Mouse (Mus musculus): ENCODE measurements around the gene Zdhhc3. TPM values are rescaled to one million over a fixed set of nuclear protein-coding genes. Genes with fewer than 3 reads are reported as not detected.

Zdhhc3 gene
- polyA plus RNA-seq, 2 experiments = 58.1 to 63.5 TPM

GRCm38 (mm10) chr9:123099631-123100455, 13.2 kb downstream of the Zdhhc3 start:
- WGBS = 95% methylated on average over 16 of the region's 16 CpGs

GRCm38 (mm10) chr9:123090844-123091243, 22.2 kb downstream of the Zdhhc3 start:
- no peak for TF ChIP-seq POLR2A (IDR thresholded peaks at IDR 0.05; ENCODE audit: borderline replicate concordance, extremely low read depth, insufficient read depth, insufficient read length)
- DNase-seq (ENCODE audit: low spot score) (no peak), ATAC-seq (ENCODE audit: low FRiP score, low read depth) (no peak)
- no peaks in the 10 kb centered on the region for H3K27me3 ChIP-seq (ENCODE audit: control insufficient read depth, insufficient read depth, low read length)
- H3K27ac ChIP-seq (replicated peaks; ENCODE audit: low read depth, low read length) = no peak overlapping the region
- 89% methylated on average over 4 of the region's 4 CpGs for WGBS
- H3K9ac ChIP-seq (ENCODE audit: low read depth, low read length, severe bottlenecking) = no peak overlapping the region
- H3K9me3 ChIP-seq (ENCODE audit: control insufficient read depth, low read length) = no peaks in the 10 kb centered on the region
- H3K4me1 ChIP-seq (ENCODE audit: control insufficient read depth, insufficient read depth, low read length) = no peaks in the 10 kb centered on the region
- H3K36me3 ChIP-seq (ENCODE audit: control insufficient read depth, insufficient read depth, low read length) = peaks cover 66% of the 10 kb centered on the region
- no peak overlapping the region for H3K4me2 ChIP-seq (replicated peaks; ENCODE audit: low read depth, low read length, severe bottlenecking)
- H3K4me3 ChIP-seq (replicated peaks; ENCODE audit: low read length) = no peak overlapping the region

More at GRCm38 (mm10) chr9:123099631-123100455, 13.2 kb downstream of the Zdhhc3 start:
- H3K4me2 ChIP-seq (replicated peaks; ENCODE audit: low read depth, low read length, severe bottlenecking) = no peak overlapping the region
- ATAC-seq (ENCODE audit: low FRiP score, low read depth) (no peak), DNase-seq (ENCODE audit: low spot score) (no peak)
- peaks cover 63% of the 10 kb centered on the region for H3K36me3 ChIP-seq (ENCODE audit: control insufficient read depth, insufficient read depth, low read length)
- H3K4me3 ChIP-seq (replicated peaks; ENCODE audit: low read length) = no peak overlapping the region
- no peak overlapping the region for H3K9ac ChIP-seq (ENCODE audit: low read depth, low read length, severe bottlenecking)
- H3K27ac ChIP-seq (replicated peaks; ENCODE audit: low read depth, low read length) = no peak overlapping the region
- no peaks in the 10 kb centered on the region for H3K27me3 ChIP-seq (ENCODE audit: control insufficient read depth, insufficient read depth, low read length)
- H3K9me3 ChIP-seq (ENCODE audit: control insufficient read depth, low read length) = no peaks in the 10 kb centered on the region
- H3K4me1 ChIP-seq (ENCODE audit: control insufficient read depth, insufficient read depth, low read length) = no peaks in the 10 kb centered on the region
- TF ChIP-seq POLR2A (IDR thresholded peaks at IDR 0.05; ENCODE audit: borderline replicate concordance, extremely low read depth, insufficient read depth, insufficient read length) = no peak

- Histone ChIP-seq H3K27ac (replicated peaks; ENCODE audit: low read depth, low read length) (no peak overlapping the region), H3K9me3 (ENCODE audit: control insufficient read depth, low read length) (no peaks in the 10 kb centered on the region), H3K4me3 (replicated peaks; ENCODE audit: low read length) (no peak overlapping the region), H3K4me2 (replicated peaks; ENCODE audit: low read depth, low read length, severe bottlenecking) (no peak overlapping the region), H3K36me3 (ENCODE audit: control insufficient read depth, insufficient read depth, low read length) (peaks cover 84% of the 10 kb centered on the region), H3K4me1 (ENCODE audit: control insufficient read depth, insufficient read depth, low read length) (no peaks in the 10 kb centered on the region), H3K9ac (ENCODE audit: low read depth, low read length, severe bottlenecking) (no peak overlapping the region), H3K27me3 (ENCODE audit: control insufficient read depth, insufficient read depth, low read length) (no peaks in the 10 kb centered on the region)
- DNase-seq (ENCODE audit: low spot score) (no peak), ATAC-seq (ENCODE audit: low FRiP score, low read depth) (no peak)
- 76% methylated on average over 3 of the region's 3 CpGs for WGBS
- no peak for TF ChIP-seq POLR2A (IDR thresholded peaks at IDR 0.05; ENCODE audit: borderline replicate concordance, extremely low read depth, insufficient read depth, insufficient read length)
Measured at GRCm38 (mm10) chr9:123087558-123087957, 25.4 kb downstream of the Zdhhc3 start.

- no peak for TF ChIP-seq POLR2A (IDR thresholded peaks at IDR 0.05; ENCODE audit: borderline replicate concordance, extremely low read depth, insufficient read depth, insufficient read length)
- H3K9ac ChIP-seq (ENCODE audit: low read depth, low read length, severe bottlenecking) = no peak overlapping the region
- H3K27me3 ChIP-seq (ENCODE audit: control insufficient read depth, insufficient read depth, low read length) = no peaks in the 10 kb centered on the region
- peaks cover 90% of the 10 kb centered on the region for H3K36me3 ChIP-seq (ENCODE audit: control insufficient read depth, insufficient read depth, low read length)
- H3K4me1 ChIP-seq (ENCODE audit: control insufficient read depth, insufficient read depth, low read length) = no peaks in the 10 kb centered on the region
- 85% methylated on average over 1 of the region's 1 CpGs for WGBS
- DNase-seq (ENCODE audit: low spot score) (no peak), ATAC-seq (ENCODE audit: low FRiP score, low read depth) (no peak)
- H3K4me2 ChIP-seq (replicated peaks; ENCODE audit: low read depth, low read length, severe bottlenecking) = no peak overlapping the region
- no peaks in the 10 kb centered on the region for H3K9me3 ChIP-seq (ENCODE audit: control insufficient read depth, low read length)
- H3K4me3 ChIP-seq (replicated peaks; ENCODE audit: low read length) = no peak overlapping the region
- no peak overlapping the region for H3K27ac ChIP-seq (replicated peaks; ENCODE audit: low read depth, low read length)
Measured at GRCm38 (mm10) chr9:123085373-123085772, 27.6 kb downstream of the Zdhhc3 start.

GRCm38 (mm10) chr9:123080796-123081195, 32.2 kb downstream of the Zdhhc3 start:
- H3K27me3 ChIP-seq (ENCODE audit: control insufficient read depth, insufficient read depth, low read length) = no peaks in the 10 kb centered on the region
- no peak for TF ChIP-seq POLR2A (IDR thresholded peaks at IDR 0.05; ENCODE audit: borderline replicate concordance, extremely low read depth, insufficient read depth, insufficient read length)
- H3K4me3 ChIP-seq (replicated peaks; ENCODE audit: low read length) = no peak overlapping the region
- H3K4me2 ChIP-seq (replicated peaks; ENCODE audit: low read depth, low read length, severe bottlenecking) = no peak overlapping the region
- no peak overlapping the region for H3K27ac ChIP-seq (replicated peaks; ENCODE audit: low read depth, low read length)
- H3K36me3 ChIP-seq (ENCODE audit: control insufficient read depth, insufficient read depth, low read length) = peaks cover 94% of the 10 kb centered on the region
- H3K4me1 ChIP-seq (ENCODE audit: control insufficient read depth, insufficient read depth, low read length) = no peaks in the 10 kb centered on the region
- no peak overlapping the region for H3K9ac ChIP-seq (ENCODE audit: low read depth, low read length, severe bottlenecking)
- ATAC-seq (ENCODE audit: low FRiP score, low read depth) (no peak), DNase-seq (ENCODE audit: low spot score) (no peak)
- H3K9me3 ChIP-seq (ENCODE audit: control insufficient read depth, low read length) = no peaks in the 10 kb centered on the region
- 92% methylated on average over 1 of the region's 1 CpGs for WGBS

All from limb, embryonic 14.5 days (tissue).